Mouse (Mus musculus) MEL (cell line): ENCODE data around the gene Diablo. TPM values are rescaled to one million over a fixed set of nuclear protein-coding genes. Genes with fewer than 3 reads are reported as not detected.

Experiments used
- DNase-seq: peaks from one replicate; pipeline ENCODE4 v3.0.0; 2011; ENCODE audit warnings: low read depth, low spot score
- H3K27ac ChIP-seq: 2 replicates; pipeline ENCODE4 v1.5.1; 2012; ENCODE audit warnings: low read depth, mild to moderate bottlenecking, control low read depth, low read length, moderate library complexity; ENCODE audit not compliant: control insufficient read depth
- H3K27me3 ChIP-seq, 2 experiments: fragments of 150-350 bp in 1 of 2; sonication (generic) in 1 of 2; 2 replicates each; pipeline ENCODE4 v1.6.1; 2012; ENCODE audit warnings: low read length in 2 of 2, mild to moderate bottlenecking in 2 of 2, improper control_type of control experiment in 1 of 2, moderate library complexity in 1 of 2; ENCODE audit not compliant: insufficient read depth in 2 of 2, control insufficient read depth in 1 of 2
- H3K36me3 ChIP-seq, 2 experiments: 2 replicates each; pipeline ENCODE4 v1.6.1; 2012 to 2014; ENCODE audit warnings: low read length in 2 of 2, improper control_type of control experiment in 1 of 2, inconsistent platforms in 1 of 2, mild to moderate bottlenecking in 1 of 2; ENCODE audit not compliant: insufficient read depth in 2 of 2, control insufficient read depth in 1 of 2
- H3K4me1 ChIP-seq, 2 experiments: fragments of 150-350 bp in 1 of 2; sonication (generic) in 1 of 2; 2 replicates each; pipeline ENCODE4 v1.6.1; 2012; ENCODE audit warnings: low read length in 2 of 2, improper control_type of control experiment in 1 of 2, mild to moderate bottlenecking in 1 of 2; ENCODE audit not compliant: insufficient read depth in 2 of 2, control insufficient read depth in 1 of 2
- H3K4me3 ChIP-seq, 2 experiments: fragments of 150-350 bp in 1 of 2; sonication (generic) in 1 of 2; 2 replicates each; pipeline ENCODE4 v1.5.1; 2012; ENCODE audit warnings: low read depth in 2 of 2, low read length in 2 of 2, mild to moderate bottlenecking in 2 of 2, moderate library complexity in 2 of 2, control low read depth in 1 of 2, improper control_type of control experiment in 1 of 2; ENCODE audit not compliant: control insufficient read depth in 1 of 2, insufficient read depth in 1 of 2
- H3K79me2 ChIP-seq: 2 replicates; pipeline ENCODE4 v1.6.1; 2012; ENCODE audit warnings: mild to moderate bottlenecking, low read length, moderate library complexity; ENCODE audit not compliant: control insufficient read depth, poor library complexity, insufficient read depth
- H3K9ac ChIP-seq: 2 replicates; pipeline ENCODE4 v1.6.1; 2012; ENCODE audit warnings: low read depth, mild to moderate bottlenecking, control low read depth, low read length, moderate library complexity; ENCODE audit not compliant: control insufficient read depth, poor library complexity, severe bottlenecking
- H3K9me3 ChIP-seq: fragments of 150-350 bp; sonication (generic); replicated peaks from 2 replicates; pipeline ENCODE4 v1.6.1; 2012; ENCODE audit warnings: mild to moderate bottlenecking, low read length, improper control_type of control experiment, moderate library complexity; ENCODE audit not compliant: insufficient read depth
- CTCF ChIP-seq, 3 experiments: IDR thresholded peaks in 2 of 3; conservative IDR thresholded peaks in 1 of 3; 2 replicates each; pipeline ENCODE4 v1.5.1; 2011 to 2012; ENCODE audit warnings: low read length in 3 of 3, low read depth in 2 of 3, mild to moderate bottlenecking in 2 of 3, improper control_type of control experiment in 1 of 3, inconsistent platforms in 1 of 3, mixed read lengths in 1 of 3, moderate library complexity in 1 of 3; ENCODE audit not compliant: control insufficient read depth in 1 of 3, insufficient read depth in 1 of 3, poor library complexity in 1 of 3, severe bottlenecking in 1 of 3
- E2F4 ChIP-seq: IDR thresholded peaks from 2 replicates; pipeline ENCODE4 v1.6.1; 2011; ENCODE audit warnings: low read depth, low read length, improper control_type of control experiment, borderline replicate concordance
- EP300 ChIP-seq, 2 experiments: IDR thresholded peaks; 2 replicates each; pipeline ENCODE4 v1.6.1; 2011; ENCODE audit warnings: improper control_type of control experiment in 2 of 2, low read length in 2 of 2, low read depth in 1 of 2, mild to moderate bottlenecking in 1 of 2
- ETS1 ChIP-seq: IDR thresholded peaks from 2 replicates; pipeline ENCODE4 v1.6.1; 2012; ENCODE audit warnings: low read depth, mild to moderate bottlenecking, inconsistent platforms, low read length, improper control_type of control experiment, moderate library complexity
- JUND ChIP-seq: IDR thresholded peaks from 2 replicates; pipeline ENCODE4 v1.6.1; 2011; ENCODE audit warnings: low read depth, mild to moderate bottlenecking, improper control_type of control experiment, low read length
- MAX ChIP-seq: IDR thresholded peaks from 2 replicates; pipeline ENCODE4 v1.6.1; 2011; ENCODE audit warnings: low read length, improper control_type of control experiment
- MXI1 ChIP-seq: IDR thresholded peaks from 2 replicates; pipeline ENCODE4 v1.6.1; 2011; ENCODE audit warnings: mild to moderate bottlenecking, low read depth, low read length, improper control_type of control experiment
- POLR2AphosphoS2 ChIP-seq: IDR thresholded peaks from 2 replicates; pipeline ENCODE4 v1.6.1; 2011; ENCODE audit warnings: low read length, improper control_type of control experiment
- SIN3A ChIP-seq: IDR thresholded peaks from 2 replicates; pipeline ENCODE4 v1.6.1; 2012; ENCODE audit warnings: low read length, improper control_type of control experiment, inconsistent platforms
- SMC3 ChIP-seq: IDR thresholded peaks from 2 replicates; pipeline ENCODE4 v1.6.1; 2011; ENCODE audit warnings: low read depth, low read length, improper control_type of control experiment
- TAL1 ChIP-seq: IDR thresholded peaks from 2 replicates; pipeline ENCODE4 v1.6.1; 2012; ENCODE audit warnings: mild to moderate bottlenecking, inconsistent platforms, low read length, moderate library complexity, mixed read lengths
- TBP ChIP-seq: IDR thresholded peaks from 2 replicates; pipeline ENCODE4 v1.8.0; 2011; ENCODE audit warnings: low read depth, low read length, improper control_type of control experiment
- UBTF ChIP-seq: IDR thresholded peaks from 2 replicates; pipeline ENCODE4 v1.6.1; 2012; ENCODE audit warnings: low read depth, mild to moderate bottlenecking, inconsistent platforms, low read length, improper control_type of control experiment, moderate library complexity, borderline replicate concordance; ENCODE audit not compliant: insufficient read depth
- USF2 ChIP-seq, 2 experiments: IDR thresholded peaks; 2 replicates each; pipeline ENCODE4 v1.6.1; 2011 to 2012; ENCODE audit warnings: improper control_type of control experiment in 2 of 2, low read length in 2 of 2, borderline replicate concordance in 1 of 2, inconsistent platforms in 1 of 2, low read depth in 1 of 2, mild to moderate bottlenecking in 1 of 2; ENCODE audit not compliant: insufficient read depth in 1 of 2
- ZKSCAN1 ChIP-seq: IDR thresholded peaks from 2 replicates; pipeline ENCODE4 v1.6.1; 2012; ENCODE audit warnings: low read depth, mild to moderate bottlenecking, inconsistent platforms, low read length, improper control_type of control experiment, moderate library complexity
- ZNF384 ChIP-seq: IDR thresholded peaks from 2 replicates; pipeline ENCODE4 v1.6.1; 2012; ENCODE audit warnings: low read depth, mild to moderate bottlenecking, inconsistent platforms, low read length, improper control_type of control experiment
- polyA plus RNA-seq, 2 experiments: library from polyadenylated mRNA; stranded (reverse) in 1 of 2; unstranded in 1 of 2; fragments of >175 nt in 1 of 2; fragments of >200 nt in 1 of 2; gene quantifications; 2 replicates each; pipeline versions ENCODE4 v1.2.1 to v1.2.4; 2012; ENCODE audit warnings: low replicate concordance in 2 of 2, low read depth in 1 of 2; ENCODE audit not compliant: insufficient read length in 2 of 2, insufficient read depth in 1 of 2, missing spikeins in 1 of 2
- total RNA-seq: library from RNA; depleted of rRNA; stranded (reverse); fragments of 300-350 nt; gene quantifications from 2 replicates; pipeline ENCODE4 v1.2.3, GENCODE M21; 2012

Diablo gene
- total and polyA plus RNA-seq, 3 experiments, result 48.9 to 70.8 TPM; not detected in 1

DNA sequence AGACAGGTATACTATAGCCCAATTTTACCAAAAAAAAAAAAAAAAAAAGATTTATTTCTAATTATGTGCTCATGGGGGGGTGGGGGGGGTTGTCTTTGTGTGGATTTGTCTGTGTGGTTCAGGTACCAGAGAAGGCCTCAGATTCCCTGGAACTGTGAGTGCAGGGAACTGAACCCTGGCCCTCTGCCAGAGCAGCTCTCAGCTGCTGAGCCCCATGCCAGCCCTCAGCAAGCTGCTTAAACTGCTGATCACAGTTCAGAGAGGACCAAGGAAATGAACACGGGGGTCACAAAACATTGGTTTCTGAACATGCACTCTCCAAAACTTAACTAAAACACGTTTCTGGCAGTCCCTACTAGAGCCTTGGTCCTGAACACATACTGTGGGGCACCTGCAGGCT lies 32.5 kb upstream of the Diablo start:
- Histone ChIP-seq H3K36me3 (peaks cover 0 to 2% of the 10 kb centered on the region in 2 experiments; a peak in 2 of 4 replicates), H3K27me3 (no peaks in the 10 kb centered on the region), H3K79me2 (no peaks in the 10 kb centered on the region), H3K9me3 (no peaks in the 10 kb centered on the region), H3K4me3 (no peak overlapping the region), H3K9ac (no peak overlapping the region), H3K4me1 (no peaks in the 10 kb centered on the region), H3K27ac (no peak overlapping the region)
- DNase-seq, result no peak
- TF ChIP-seq UBTF, result no peak
- no peak for TF ChIP-seq ZNF384
- no peak for TF ChIP-seq SIN3A
- no peak for TF ChIP-seq POLR2AphosphoS2
- no peak for TF ChIP-seq TBP
- no peak for TF ChIP-seq EP300 (IDR thresholded peaks at IDR 0.05; ENCODE audit: low read depth in 1 of 2, low read length in 2 of 2)
- TF ChIP-seq MAX, result no peak
- no peak for TF ChIP-seq MXI1
- TF ChIP-seq TAL1, result no peak
- no peak for TF ChIP-seq ZKSCAN1
- no peak for TF ChIP-seq USF2 (IDR thresholded peaks at IDR 0.05; ENCODE audit: borderline replicate concordance in 1 of 2, insufficient read depth in 1 of 2, low read depth in 1 of 2, low read length in 2 of 2)
- no peak for TF ChIP-seq E2F4

DNA sequence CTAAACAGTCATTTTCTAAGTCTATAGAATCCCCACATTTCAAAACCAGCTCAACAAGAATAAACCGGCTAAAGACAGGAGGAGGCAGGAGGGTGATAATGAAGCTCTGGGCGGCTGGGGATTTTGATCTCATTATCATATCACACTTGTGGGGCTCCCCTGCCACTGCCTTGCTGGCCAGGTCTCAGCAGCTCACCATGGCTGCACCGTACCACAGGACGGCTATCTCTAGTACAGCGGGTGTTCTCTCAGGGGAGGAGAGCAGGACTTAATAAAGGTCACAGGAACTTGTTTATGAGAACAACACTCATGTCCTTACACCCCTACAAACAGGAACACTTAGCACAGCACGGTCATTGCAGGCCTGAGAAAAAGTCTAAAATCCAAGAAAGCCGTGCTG lies 31.7 kb upstream of the Diablo start:
- Histone ChIP-seq H3K4me3 (no peak overlapping the region), H3K36me3 (peaks cover 0 to 2% of the 10 kb centered on the region in 2 experiments; a peak in 2 of 4 replicates), H3K27ac (no peak overlapping the region), H3K27me3 (no peaks in the 10 kb centered on the region), H3K79me2 (no peaks in the 10 kb centered on the region), H3K4me1 (no peaks in the 10 kb centered on the region), H3K9ac (no peak overlapping the region), H3K9me3 (no peaks in the 10 kb centered on the region)
- no peak for DNase-seq
- TF ChIP-seq MAX, result no peak
- no peak for TF ChIP-seq TAL1
- TF ChIP-seq ZNF384, result no peak
- TF ChIP-seq SMC3, result no peak
- no peak for TF ChIP-seq CTCF (IDR thresholded peaks at IDR 0.05 in 2 of 3, conservative IDR thresholded peaks at IDR 0.05 in 1 of 3; ENCODE audit: control insufficient read depth in 1 of 3, insufficient read depth in 1 of 3, low read depth in 2 of 3, low read length in 3 of 3, poor library complexity in 1 of 3, severe bottlenecking in 1 of 3)
- TF ChIP-seq ETS1, result no peak
- TF ChIP-seq UBTF, result no peak
- TF ChIP-seq SIN3A, result no peak
- TF ChIP-seq JUND, result no peak
- no peak for TF ChIP-seq EP300 (IDR thresholded peaks at IDR 0.05; ENCODE audit: low read depth in 1 of 2, low read length in 2 of 2)
